Mouse (Mus musculus): ENCODE results near the gene Gm20823.
"Not testable (repeated sequence)": the region's sequence is repeated elsewhere in the genome, so short reads cannot be mapped to it uniquely, and the experiment has no call there.

The Gm20823 gene

GRCm38 (mm10) chrY:62464745-62465144 is at the start of gene Gm20823:
Gm20823 (minus strand) TSS chrY:62464845.
- not testable (repeated sequence) for DNase-seq (ENCODE audit: low spot score in 2 of 2)
